Comparison of ENCODE assay signal across 20 mouse cellular contexts in the genomic region with DNA sequence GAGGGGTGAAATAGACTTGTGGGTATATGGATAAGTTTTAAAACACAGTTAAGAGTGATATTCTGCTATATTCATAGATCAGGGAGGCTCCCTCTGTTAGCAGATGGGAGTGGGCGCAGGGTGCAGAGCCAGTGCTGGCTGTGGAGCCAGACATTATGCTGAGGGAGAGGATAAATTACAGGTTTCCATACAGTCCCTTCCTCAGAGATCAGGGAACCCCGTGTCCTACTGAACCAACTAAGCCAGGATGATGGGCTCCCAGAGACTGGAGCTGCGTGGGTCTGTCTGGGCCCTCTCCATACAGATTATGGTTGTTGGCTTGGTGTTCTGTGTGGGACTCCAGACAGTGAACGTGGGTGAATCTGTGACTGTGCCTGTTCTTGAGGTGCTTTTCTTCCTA.
DNase-seq lines count a peak whose midpoint lies in the region; ATAC-seq and TF ChIP-seq lines count a peak whose summit lies in the region.
"Had no signal": no experiment of that assay in that cellular context is flagged by ENCODE, and none has a peak within 500 bp of the region (broad histone marks: within the 10 kb centered on the region; RNA-seq: fewer than 3 reads in every experiment).

No protein-coding gene starts in this region.

- H3K27ac ChIP-seq in layer of hippocampus, adult 2 months, result peak overlapping the region; percentile 57
- H3K27ac ChIP-seq in left cerebral cortex, adult 2 months, result no peak overlapping the region
- H3K27ac ChIP-seq in gastrocnemius, adult 2 months, result no peak overlapping the region
- no peak overlapping the region for H3K27ac ChIP-seq in hindbrain, embryonic 11.5 days (ENCODE audit: low read depth, low read length)
- H3K27ac ChIP-seq: hindbrain, postnatal 0 days; limb, embryonic 12.5 days; liver, embryonic 15.5 days had no signal

- no peak for ATAC-seq in hindbrain, embryonic 11.5 days (ENCODE audit: low FRiP score)
- ATAC-seq: forebrain, postnatal 0 days; hindbrain, postnatal 0 days; midbrain, embryonic 16.5 days had no signal

- H3K4me3 ChIP-seq in layer of hippocampus, adult 2 months, result no peak overlapping the region
- H3K4me3 ChIP-seq in left cerebral cortex, adult 2 months, result no peak overlapping the region
- no peak overlapping the region for H3K4me3 ChIP-seq in gastrocnemius, adult 2 months
- no peak overlapping the region for H3K4me3 ChIP-seq in hindbrain, embryonic 11.5 days (ENCODE audit: low read depth, low read length)
- H3K4me3 ChIP-seq: heart, embryonic 12.5 days; limb, embryonic 12.5 days; liver, embryonic 15.5 days; megakaryocyte, embryonic 14.5 days had no signal

- intact Hi-C loops in left cerebral cortex, adult 2 months (cut with DNase I), result no loop called here
- intact Hi-C loops in gastrocnemius, adult 2 months (cut with DNase I), result no loop called here

- WGBS in hindbrain, embryonic 11.5 days, result 90% methylated on average over 4 of the region's 4 CpGs

- H3K4me2 ChIP-seq in hindbrain, embryonic 11.5 days (replicated peaks; ENCODE audit: low read depth, low read length), result no peak overlapping the region
- H3K4me2 ChIP-seq: heart, embryonic 12.5 days; limb, embryonic 12.5 days; liver, embryonic 15.5 days had no signal

- TF ChIP-seq CTCF in layer of hippocampus, adult 2 months (conservative IDR thresholded peaks at IDR 0.05), result no peak
- no peak for TF ChIP-seq CTCF in left cerebral cortex, adult 2 months (IDR thresholded peaks at IDR 0.05)
- TF ChIP-seq CTCF in gastrocnemius, adult 2 months (IDR thresholded peaks at IDR 0.05), result no peak

- no peaks in the 10 kb centered on the region for H3K36me3 ChIP-seq in hindbrain, embryonic 11.5 days (ENCODE audit: control insufficient read depth, insufficient read depth, low read length)
- H3K36me3 ChIP-seq: heart, embryonic 12.5 days; limb, embryonic 12.5 days; liver, embryonic 15.5 days had no signal

- no peaks in the 10 kb centered on the region for H3K9me3 ChIP-seq in hindbrain, embryonic 11.5 days (ENCODE audit: control insufficient read depth, low read length)
- H3K9me3 ChIP-seq: heart, embryonic 12.5 days; limb, embryonic 12.5 days; liver, embryonic 15.5 days; megakaryocyte, embryonic 14.5 days had no signal

- H3K4me1 ChIP-seq in hindbrain, embryonic 11.5 days (replicated peaks; ENCODE audit: control insufficient read depth, insufficient read depth, low read length), result no peaks in the 10 kb centered on the region
- H3K4me1 ChIP-seq: heart, embryonic 12.5 days; limb, embryonic 12.5 days; liver, embryonic 15.5 days had no signal

- peak; percentile 9 to 27 for DNase-seq in frontal cortex, postnatal 14 days (ENCODE audit: low spot score in 2 of 2)
- DNase-seq in layer of hippocampus, adult 2 months (ENCODE audit: low spot score in 2 of 2), result peak; percentile 60
- DNase-seq in left cerebral cortex, adult 2 months (ENCODE audit: extremely low spot score in 1 of 2, low spot score in 2 of 2), result peak; percentile 17 to 24
- peak; percentile 51 for DNase-seq in right cerebral cortex, postnatal 25 days
- DNase-seq in yolk sac, embryonic 10.5 days (ENCODE audit: low spot score), result no peak
- DNase-seq in gastrocnemius, adult 2 months, result no peak
- DNase-seq in hindbrain, embryonic 11.5 days (ENCODE audit: low spot score), result no peak
- DNase-seq: adrenal gland, postnatal 36 days; cerebellum, adult 9-10 months; forebrain, postnatal 0 days; gastrocnemius, postnatal 36 days; kidney, adult 2 months; kidney, postnatal 25 days; lung, postnatal 10 days had no signal

- no peak overlapping the region for H3K9ac ChIP-seq in hindbrain, embryonic 11.5 days (ENCODE audit: low read depth, low read length)
- H3K9ac ChIP-seq: forebrain, postnatal 0 days; heart, embryonic 12.5 days; limb, embryonic 12.5 days; liver, embryonic 15.5 days had no signal

- H3K27me3 ChIP-seq in hindbrain, embryonic 11.5 days (ENCODE audit: control insufficient read depth, insufficient read depth, low read length), result no peaks in the 10 kb centered on the region
- H3K27me3 ChIP-seq: heart, embryonic 12.5 days; limb, embryonic 12.5 days; liver, embryonic 15.5 days; megakaryocyte, embryonic 14.5 days had no signal

Comparison
In these comparisons a context has a peak if more than half of its experiments do, and no peak if none do; other contexts are left out.
1. DNase-seq: peak in frontal cortex, postnatal 14 days (2 of 2), layer of hippocampus, adult 2 months (2 of 2), left cerebral cortex, adult 2 months (2 of 2) and right cerebral cortex, postnatal 25 days (single experiment); none in yolk sac, embryonic 10.5 days (single experiment), gastrocnemius, adult 2 months (single experiment) and hindbrain, embryonic 11.5 days (single experiment).